Mouse (Mus musculus) liver, postnatal 0 days (tissue): Measurements from ENCODE around the gene Ift57. TPM values are rescaled to one million over a fixed set of nuclear protein-coding genes. Genes with fewer than 3 reads are reported as not detected.

ENCODE experiments used
- ATAC-seq: fragments of 200-750 bp; cut with Nextera tagmentation; 2 replicates; pipeline ENCODE4 v1.8.0; 2017; ENCODE audit warnings: mild to moderate bottlenecking, moderate library complexity
- DNase-seq: peaks from one replicate; pipeline ENCODE4 v3.0.0-alpha.2; 2016
- H3K27ac ChIP-seq: fragments of 300-500 bp; sonication (generic); 2 replicates; pipeline ENCODE4 v1.5.1; 2014; ENCODE audit warnings: antibody characterized with exemption, moderate library complexity, mild to moderate bottlenecking, low read depth
- H3K27me3 ChIP-seq: fragments of 300-500 bp; sonication (generic); 2 replicates; pipeline ENCODE4 v1.6.1; 2014; ENCODE audit warnings: low read length, control low read depth, mixed read lengths; ENCODE audit not compliant: insufficient read depth
- H3K36me3 ChIP-seq: fragments of 300-500 bp; sonication (generic); replicated peaks from 2 replicates; pipeline ENCODE4 v1.6.1; 2014; ENCODE audit warnings: mild to moderate bottlenecking, control low read depth, low read length, moderate library complexity, mixed read lengths; ENCODE audit not compliant: insufficient read depth
- H3K4me1 ChIP-seq: fragments of 300-500 bp; sonication (generic); 2 replicates; pipeline ENCODE4 v1.6.1; 2014; ENCODE audit warnings: antibody characterized with exemption, mild to moderate bottlenecking, control low read depth; ENCODE audit not compliant: insufficient read depth
- H3K4me2 ChIP-seq: fragments of 300-500 bp; sonication (generic); 2 replicates; pipeline ENCODE4 v1.6.1; 2014; ENCODE audit warnings: low read depth, mild to moderate bottlenecking, low read length, moderate library complexity, mixed read lengths
- H3K4me3 ChIP-seq: fragments of 300-500 bp; sonication (generic); 2 replicates; pipeline ENCODE4 v1.5.1; 2014; ENCODE audit warnings: low read depth, low read length
- H3K9ac ChIP-seq: fragments of 300-500 bp; sonication (generic); replicated peaks from 2 replicates; pipeline ENCODE4 v1.6.1; 2014; ENCODE audit warnings: mild to moderate bottlenecking, moderate library complexity
- H3K9me3 ChIP-seq: fragments of 300-500 bp; sonication (generic); 2 replicates; pipeline ENCODE4 v1.6.1; 2016; ENCODE audit warnings: mild to moderate bottlenecking, control low read depth, low read length, mixed read lengths
- CTCF ChIP-seq: sonication (generic); IDR thresholded peaks from 2 replicates; pipeline ENCODE4 v1.5.1; 2016; ENCODE audit warnings: antibody characterized with exemption, low read depth
- EP300 ChIP-seq: IDR thresholded peaks from 2 replicates; pipeline ENCODE4 v1.6.1; 2016; ENCODE audit warnings: antibody characterized with exemption, low read depth, mild to moderate bottlenecking
- WGBS: fragments of 180-500 bp; shearing (Covaris S2); extraction: QIAGEN DNeasy Blood & Tissue Kit; methylation state at CpG from one replicate; pipeline ENCODE4 v1.1.7; 2014; ENCODE audit not compliant: insufficient replicate concordance; 5-methylcytosine and 5-hydroxymethylcytosine counted together
- polyA plus RNA-seq: library from polyadenylated mRNA; unstranded; fragments of >200 nt; fragmentation: Nextera tagmentation; extraction: Ambion mirVana; gene quantifications from 2 replicates; pipeline ENCODE4 v1.2.1, GENCODE M21; 2015

Ift57 gene
- polyA plus RNA-seq, 1 experiment from 2014 or later = 4.0 TPM

- Histone ChIP-seq H3K4me3 (no peak overlapping the region), H3K27me3 (no peaks in the 10 kb centered on the region), H3K9ac (peak overlapping the region; percentile 53; the same call in 1 of the 2 replicates), H3K9me3 (no peaks in the 10 kb centered on the region), H3K27ac (peak overlapping the region; percentile 98), H3K36me3 (no peaks in the 10 kb centered on the region), H3K4me2 (peak overlapping the region; percentile 47), H3K4me1 (peaks cover 69% of the 10 kb centered on the region)
- DNase-seq (no peak), ATAC-seq (no peak)
- 31% methylated on average over 5 of the region's 5 CpGs for WGBS
- no peak; the same call in 1 of the 2 replicates for TF ChIP-seq EP300
- TF ChIP-seq CTCF = no peak
Observed at GRCm38 (mm10) chr16:49801399-49801798, 102.4 kb downstream of the Ift57 start.

- Histone ChIP-seq H3K4me3 (no peak overlapping the region), H3K27ac (peak overlapping the region; percentile 37; the same call in 1 of the 2 replicates), H3K36me3 (no peaks in the 10 kb centered on the region), H3K4me2 (no peak overlapping the region), H3K9ac (no peak overlapping the region), H3K4me1 (peaks cover 76% of the 10 kb centered on the region), H3K27me3 (no peaks in the 10 kb centered on the region), H3K9me3 (no peaks in the 10 kb centered on the region)
- DNase-seq = no peak
- WGBS = 80% methylated on average over 2 of the region's 2 CpGs
- TF ChIP-seq EP300 = no peak
- TF ChIP-seq CTCF = no peak
- no peak for ATAC-seq
Observed at GRCm38 (mm10) chr16:49802993-49803392, 104.0 kb downstream of the Ift57 start.

GRCm38 (mm10) chr16:49803932-49804461, 105.0 kb downstream of the Ift57 start:
- Histone ChIP-seq H3K9me3 (no peaks in the 10 kb centered on the region), H3K27me3 (no peaks in the 10 kb centered on the region), H3K9ac (peak overlapping the region; percentile 67), H3K4me3 (peak overlapping the region; percentile 33), H3K4me1 (peaks cover 67% of the 10 kb centered on the region), H3K4me2 (peak overlapping the region; percentile 76), H3K36me3 (no peaks in the 10 kb centered on the region), H3K27ac (peak overlapping the region; percentile 83)
- ATAC-seq (no peak), DNase-seq (no peak)
- 5% methylated on average over 12 of the region's 12 CpGs for WGBS
- no peak for TF ChIP-seq EP300
- TF ChIP-seq CTCF = no peak

GRCm38 (mm10) chr16:49806920-49807319, 107.9 kb downstream of the Ift57 start:
- DNase-seq (no peak), ATAC-seq (no peak)
- H3K9ac ChIP-seq = 0 out of 2 replicates have a peak overlapping the region, but pooled peaks have one; percentile 4
- H3K4me2 ChIP-seq = no peak overlapping the region
- TF ChIP-seq EP300 = no peak
- no peak for TF ChIP-seq CTCF
- H3K36me3 ChIP-seq = no peaks in the 10 kb centered on the region
- peaks cover 40% of the 10 kb centered on the region for H3K4me1 ChIP-seq
- H3K27me3 ChIP-seq = no peaks in the 10 kb centered on the region
- H3K27ac ChIP-seq = no peak overlapping the region
- 81% methylated on average over 10 of the region's 10 CpGs for WGBS
- no peak overlapping the region for H3K4me3 ChIP-seq
- no peaks in the 10 kb centered on the region for H3K9me3 ChIP-seq

GRCm38 (mm10) chr16:49807419-49807841, 108.4 kb downstream of the Ift57 start:
- H3K9me3 ChIP-seq = no peaks in the 10 kb centered on the region
- no peak for DNase-seq
- WGBS = 47% methylated on average over 7 of the region's 7 CpGs
- H3K36me3 ChIP-seq = no peaks in the 10 kb centered on the region
- no peak overlapping the region for H3K27ac ChIP-seq
- H3K9ac ChIP-seq = no peak overlapping the region
- H3K4me1 ChIP-seq = peaks cover 34% of the 10 kb centered on the region
- ATAC-seq = peak; percentile 63
- TF ChIP-seq EP300 (peak; percentile 63), CTCF (no peak)
- H3K4me2 ChIP-seq = no peak overlapping the region; the same call in 1 of the 2 replicates
- H3K27me3 ChIP-seq = no peaks in the 10 kb centered on the region
- no peak overlapping the region for H3K4me3 ChIP-seq

- TF ChIP-seq CTCF (no peak), EP300 (no peak; the same call in 1 of the 2 replicates)
- no peaks in the 10 kb centered on the region for H3K9me3 ChIP-seq
- no peaks in the 10 kb centered on the region for H3K27me3 ChIP-seq
- ATAC-seq (no peak), DNase-seq (no peak)
- peak overlapping the region; percentile 13 for H3K4me2 ChIP-seq
- H3K4me3 ChIP-seq = no peak overlapping the region
- no peaks in the 10 kb centered on the region for H3K36me3 ChIP-seq
- WGBS = 74% methylated on average over 18 of the region's 18 CpGs
- H3K4me1 ChIP-seq = peaks cover 33% of the 10 kb centered on the region
- H3K27ac ChIP-seq = no peak overlapping the region
- H3K9ac ChIP-seq = no peak overlapping the region
Observed at GRCm38 (mm10) chr16:49807862-49808430, 108.9 kb downstream of the Ift57 start.
